Mouse (Mus musculus) forebrain, embryonic 15.5 days (tissue): Measurements from ENCODE around the gene Txlnb. TPM values are rescaled to one million over a fixed set of nuclear protein-coding genes. Genes with fewer than 3 reads are reported as not detected.

ENCODE experiments used
- polyA plus RNA-seq: library from polyadenylated mRNA; unstranded; fragments of >200 nt; fragmentation: Nextera tagmentation; extraction: Ambion mirVana; gene quantifications from 2 replicates; pipeline ENCODE4 v1.2.1, GENCODE M21; 2015

Gene Txlnb
- polyA plus RNA-seq, 1 experiment from 2014 or later: 0.28 TPM

Other genes with a start within 250 kb of the Txlnb start
- gene Cited2, start 73.0 kb upstream of the Txlnb start, polyA plus RNA-seq: 69.2 and 72.1 TPM in 2 replicates
- gene Heca, start 151.8 kb downstream of the Txlnb start, polyA plus RNA-seq: 5.9 and 6.6 TPM in 2 replicates
- 226 and 237 TPM in 2 replicates for gene Abracl, start 227.1 kb downstream of the Txlnb start, polyA plus RNA-seq